Mouse (Mus musculus) lung, adult 2 months (tissue): ENCODE measurements at regions not wholly inside any gene's neighbourhood (a gene's known extent, or its start where the extent isn't known, plus 50 kb on each side); places are given as distances from the start of the nearest gene placed in this dataset.

Source experiments
- CTCF ChIP-seq: fragments of 200-500 bp; IDR thresholded peaks from 2 replicates; pipeline ENCODE4 v1.5.1; 2011; ENCODE audit warnings: mild to moderate bottlenecking, low read length, control low read depth; ENCODE audit not compliant: insufficient read depth
- POLR2A ChIP-seq: fragments of 200-500 bp; IDR thresholded peaks from 2 replicates; pipeline ENCODE4 v1.6.1; 2011; ENCODE audit warnings: low read depth, mild to moderate bottlenecking, control low read depth, low read length, borderline replicate concordance; ENCODE audit errors: extremely low read depth

- TF ChIP-seq CTCF = no peak
- TF ChIP-seq POLR2A = no peak
Observed at GRCm38 (mm10) chr4:95487969-95488368, 69.3 kb upstream of the Fggy start.
